Mouse (Mus musculus): ENCODE results near the gene Farp2.
"Not testable (repeated sequence)": the region's sequence is repeated elsewhere in the genome, so short reads cannot be mapped to it uniquely, and the experiment has no call there.

Farp2 gene

DNA sequence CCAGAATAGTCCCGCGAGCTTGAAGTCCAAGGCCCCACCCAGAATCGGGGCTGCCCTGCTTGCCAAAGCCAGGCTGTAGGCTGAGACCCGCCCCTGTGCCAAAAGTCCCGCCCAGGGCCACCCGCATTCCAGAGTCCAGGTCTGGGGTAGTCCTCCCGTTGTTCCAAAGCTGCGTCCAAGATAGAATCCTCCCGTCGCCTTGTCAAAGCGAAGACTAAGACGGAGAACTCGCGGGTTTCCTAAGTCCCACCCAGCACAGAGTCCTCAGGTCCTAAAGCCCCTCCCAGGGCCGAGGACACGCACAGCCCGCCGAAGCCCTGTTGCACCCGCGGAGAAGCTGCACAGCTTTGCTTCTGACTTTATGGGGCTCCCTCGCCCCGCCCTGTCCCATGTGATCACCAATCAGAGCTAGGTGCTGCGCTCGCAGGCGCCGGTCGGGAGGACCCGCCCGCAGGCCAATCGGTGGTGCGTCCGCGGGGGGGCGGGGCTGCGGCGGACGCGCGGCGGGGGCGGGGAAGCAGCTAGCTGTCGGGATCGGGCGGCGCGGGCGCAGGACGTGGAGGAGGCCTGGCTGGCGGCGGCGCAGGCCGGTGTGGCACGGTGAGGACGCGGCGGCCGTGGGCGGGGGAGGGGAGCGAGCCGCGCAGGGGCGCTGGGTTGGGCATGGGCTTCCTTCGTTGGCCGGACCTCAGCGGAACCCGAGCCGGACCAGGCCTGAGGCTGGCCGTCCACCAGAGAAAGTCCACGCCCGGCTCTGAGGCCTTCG is at the start of gene Farp2:
TSS of gene Farp2 (plus strand) at position 495 of the 766 bp plus-strand sequence.
- DNase-seq (ENCODE audit: low spot score in 2 of 2), result peak; percentile 84 to 91

- DNase-seq (ENCODE audit: low spot score in 2 of 2), result no peak
Observed at GRCm38 (mm10) chr1:93465066-93465465, 46.8 kb upstream of the Farp2 start.

DNA sequence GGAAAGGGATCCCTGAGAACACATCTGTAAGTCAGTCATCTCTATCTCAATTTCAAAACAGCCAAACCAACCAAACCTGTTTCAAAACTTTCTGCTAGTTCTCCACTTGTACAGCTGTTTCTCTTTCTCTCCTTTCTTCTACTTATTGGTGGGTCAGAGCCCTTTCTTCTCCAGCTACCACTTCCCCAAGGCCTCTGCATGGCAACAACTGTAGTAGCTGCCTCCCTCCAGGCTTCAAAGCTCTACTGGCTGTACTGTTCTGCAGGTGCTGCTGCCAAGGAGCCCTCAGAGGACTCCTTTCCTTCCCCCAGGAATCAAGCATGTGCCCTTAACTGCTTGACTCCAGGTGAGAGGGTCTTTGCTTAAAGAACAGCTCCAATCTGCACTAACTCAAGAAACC is 46.1 kb upstream of the Farp2 start:
- no peak for DNase-seq (ENCODE audit: low spot score in 2 of 2)

- DNase-seq (ENCODE audit: low spot score in 2 of 2), result no peak
Observed at GRCm38 (mm10) chr1:93468626-93469025, 43.3 kb upstream of the Farp2 start.

DNA sequence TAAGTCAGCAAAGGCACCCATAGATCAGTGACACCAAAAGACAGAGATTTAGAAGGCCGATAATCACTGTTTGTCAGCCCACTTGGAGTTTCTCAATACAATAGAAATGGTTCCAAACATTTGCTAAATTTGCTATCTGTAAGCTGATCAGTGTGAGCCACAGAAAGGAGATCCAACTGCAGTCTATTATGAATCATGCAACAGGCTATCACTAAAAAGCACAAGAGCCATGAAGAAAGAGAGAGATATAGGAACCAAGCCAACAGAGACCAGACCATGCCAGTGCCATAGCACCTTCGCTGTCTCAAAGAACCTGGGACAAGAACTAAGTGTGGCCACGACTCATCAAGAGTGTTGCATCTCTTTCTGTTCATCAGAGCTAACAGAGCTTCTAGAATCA is 36.2 kb upstream of the Farp2 start:
- DNase-seq (ENCODE audit: low spot score in 2 of 2), result no peak

- peak; percentile 98 to 99 for DNase-seq (ENCODE audit: low spot score in 2 of 2)
Observed at GRCm38 (mm10) chr1:93477758-93478585, 33.9 kb upstream of the Farp2 start.

DNA sequence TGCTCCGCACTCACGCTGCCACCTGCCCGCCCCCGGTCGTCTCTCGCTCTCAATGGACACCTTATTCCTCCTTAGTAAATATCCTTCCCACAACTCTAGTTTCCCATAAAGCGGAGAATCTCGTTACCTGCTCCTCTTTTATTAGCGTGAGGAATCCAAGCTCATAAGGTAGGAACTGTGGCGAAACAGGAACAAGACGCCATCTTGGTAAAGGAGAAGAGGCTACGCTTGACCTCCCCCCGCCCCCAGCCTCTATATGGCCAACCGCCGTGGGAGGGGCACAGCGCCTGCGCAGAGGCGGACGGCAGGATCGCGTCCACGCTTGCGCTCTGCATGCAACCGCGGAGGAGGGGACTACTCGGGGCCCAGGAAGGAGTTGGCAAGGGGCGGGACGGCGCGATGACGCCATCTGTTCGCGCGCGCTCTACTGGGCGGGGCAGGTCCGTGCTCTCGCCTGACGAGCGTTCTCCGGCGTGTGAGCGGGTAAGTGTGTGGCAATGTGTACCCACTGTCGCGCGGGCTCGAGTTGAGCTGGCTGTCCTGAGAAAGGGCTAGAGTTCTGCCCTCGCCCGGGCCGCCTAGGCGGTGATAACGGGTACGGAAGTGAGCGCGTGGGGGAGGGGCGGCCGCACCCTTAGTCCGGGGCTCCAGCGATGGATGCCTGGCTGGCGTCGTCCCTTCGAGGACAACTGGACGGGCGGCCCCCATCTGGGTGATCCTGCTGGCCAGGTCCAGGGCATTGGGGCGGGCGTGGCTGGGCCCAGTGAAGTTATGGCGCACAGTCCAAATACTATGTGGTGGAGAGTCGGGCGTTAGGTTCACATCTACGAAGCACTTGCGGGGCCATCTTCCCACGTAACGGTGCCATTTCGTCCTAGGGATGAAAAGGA is 33.0 kb upstream of the Farp2 start, which contains the start of gene Hdlbp:
TSS of gene Hdlbp (minus strand) at position 230 of the 890 bp plus-strand sequence.
- peak; percentile 98 to 99 for DNase-seq (ENCODE audit: low spot score in 2 of 2)

DNA sequence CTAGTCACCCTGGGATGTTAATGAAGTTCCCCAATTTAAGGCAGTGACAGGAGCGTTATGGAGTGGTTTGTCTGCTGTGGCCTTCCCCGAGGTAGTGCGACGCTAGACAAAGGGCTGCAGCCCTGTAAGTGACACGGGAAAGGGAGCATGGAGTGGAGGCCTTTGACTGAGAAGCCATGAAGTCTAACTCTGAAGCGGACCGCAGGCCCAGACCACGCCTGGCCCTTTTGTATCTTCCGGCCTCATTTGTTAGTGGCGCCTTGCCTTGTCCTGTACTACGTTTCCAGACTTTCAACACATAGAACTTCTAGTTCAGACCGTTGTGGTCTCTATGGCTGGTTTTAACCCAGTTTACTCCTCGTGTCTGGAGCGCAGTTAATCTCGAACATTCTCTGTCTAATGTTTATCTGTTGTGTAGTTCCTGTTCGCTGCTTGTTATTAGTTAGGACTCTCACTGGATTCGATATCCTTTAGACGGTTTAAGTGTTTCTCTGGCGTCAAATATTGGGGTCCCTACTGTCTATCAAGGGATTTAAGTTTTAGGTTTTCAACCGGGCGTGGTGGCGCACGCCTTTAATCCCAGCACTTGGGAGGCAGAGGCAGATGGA is 32.3 kb upstream of the Farp2 start:
- peak; percentile 14 to 19 for DNase-seq (ENCODE audit: low spot score in 2 of 2)

DNA sequence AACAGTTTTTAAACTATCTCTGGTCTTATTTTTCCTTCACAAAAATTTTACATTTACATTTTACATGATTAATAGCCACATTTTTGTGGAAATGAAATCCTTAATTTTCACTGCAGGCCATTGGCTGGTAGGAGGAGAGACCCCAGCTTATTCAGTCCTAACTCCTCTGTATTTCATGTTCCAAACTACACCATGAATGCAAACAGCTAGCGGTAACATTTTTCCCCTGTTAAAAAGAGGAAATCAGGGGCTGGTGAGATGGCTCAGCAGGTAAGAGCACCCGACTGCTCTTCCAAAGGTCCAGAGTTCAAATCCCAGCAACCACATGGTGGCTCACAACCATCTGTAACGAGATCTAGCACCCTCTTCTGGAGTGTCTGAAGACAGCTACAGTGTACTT is 25.6 kb upstream of the Farp2 start:
- not testable (repeated sequence) for DNase-seq (ENCODE audit: low spot score in 2 of 2)

- DNase-seq (ENCODE audit: low spot score in 2 of 2), result no peak
Observed at GRCm38 (mm10) chr1:93495312-93495711, 16.6 kb upstream of the Farp2 start.

GRCm38 (mm10) chr1:93506944-93507676 is 4.8 kb upstream of the Farp2 start:
- peak in 1 of 2 experiments; percentile 15 for DNase-seq (ENCODE audit: low spot score in 2 of 2)

- not testable (repeated sequence) for DNase-seq (ENCODE audit: low spot score in 2 of 2)
Observed at GRCm38 (mm10) chr1:93508576-93508975, 3.3 kb upstream of the Farp2 start.

DNA sequence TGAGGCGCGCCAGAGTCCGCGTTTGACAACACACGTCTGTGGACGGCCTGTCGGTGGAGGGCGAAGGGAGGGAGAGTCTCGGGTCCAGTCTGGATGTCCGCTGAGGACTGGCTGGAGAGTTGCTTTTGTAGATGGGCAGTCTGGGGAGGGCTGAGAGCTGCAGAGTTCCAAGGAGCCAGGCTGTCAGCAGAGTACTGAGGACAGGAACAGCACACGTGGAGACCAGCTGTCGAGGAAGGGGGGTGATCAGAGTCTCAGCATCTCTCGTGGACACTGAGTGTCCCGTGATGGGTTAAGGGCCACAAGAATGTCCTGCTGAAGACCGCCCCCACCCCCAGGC is 442 bp downstream of the Farp2 start:
- DNase-seq (ENCODE audit: low spot score in 2 of 2), result no peak

DNA sequence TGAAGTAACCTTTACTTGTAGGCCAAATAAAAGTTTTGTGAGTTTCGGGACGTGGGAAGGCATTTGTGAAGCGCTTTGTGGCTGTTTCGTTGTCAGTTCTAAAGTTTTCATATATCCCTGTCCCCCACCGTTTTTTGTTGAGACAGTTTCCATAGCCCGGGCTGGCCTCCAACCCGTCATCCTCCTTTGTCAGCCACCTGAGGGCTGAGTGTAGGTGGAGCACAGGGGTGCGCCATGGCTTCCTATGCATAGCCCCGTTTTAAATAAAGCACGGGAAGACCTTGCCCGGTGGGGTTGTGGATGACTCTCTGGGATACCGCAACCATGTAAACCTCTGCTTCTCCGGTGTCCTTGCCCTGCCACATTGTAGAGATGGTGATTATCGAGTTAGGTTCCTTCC is 1.3 kb downstream of the Farp2 start:
- DNase-seq (ENCODE audit: low spot score in 2 of 2), result no peak

- no peak for DNase-seq (ENCODE audit: low spot score in 2 of 2)
Observed at GRCm38 (mm10) chr1:93521491-93521890, 9.6 kb downstream of the Farp2 start.

DNA sequence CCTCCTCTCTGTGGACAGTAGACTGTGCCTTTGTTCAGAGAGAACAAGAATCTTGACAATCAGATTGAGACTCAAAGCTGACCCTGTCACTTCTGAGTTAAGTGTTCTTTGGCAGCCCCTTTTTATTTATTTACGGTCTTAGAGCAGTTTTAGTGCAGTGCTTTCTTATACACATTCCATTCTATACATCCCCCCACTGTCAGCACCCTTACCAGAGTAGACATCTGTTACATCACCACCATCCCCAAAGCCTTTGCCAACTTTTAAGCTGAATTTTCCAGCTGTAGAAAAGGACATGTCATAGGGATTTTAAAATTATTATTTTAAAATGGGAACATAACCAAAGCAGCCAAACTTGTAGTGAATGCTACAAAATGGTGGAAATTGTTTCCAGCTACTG is 10.4 kb downstream of the Farp2 start:
- no peak for DNase-seq (ENCODE audit: low spot score in 2 of 2)

DNA sequence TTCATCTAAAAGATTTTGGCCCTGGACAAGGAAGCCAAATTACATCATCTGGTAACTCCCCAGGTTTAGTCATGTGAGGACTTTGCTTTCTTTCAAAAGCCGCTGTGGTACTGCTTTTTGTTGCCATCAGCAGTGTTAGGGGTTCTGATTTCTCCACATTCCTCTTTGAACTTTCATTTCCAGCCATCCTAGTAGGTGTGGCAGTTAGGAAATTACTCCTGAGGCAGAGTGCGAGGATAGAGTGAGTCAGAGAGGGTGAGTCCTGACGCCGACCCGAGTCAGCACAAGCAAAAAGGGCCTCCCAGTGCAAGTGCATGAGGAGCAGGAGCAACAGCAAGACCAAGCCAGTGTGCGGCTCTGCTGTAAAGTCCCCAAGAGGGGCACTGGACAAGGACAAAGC is 17.9 kb downstream of the Farp2 start:
- DNase-seq (ENCODE audit: low spot score in 2 of 2), result no peak

GRCm38 (mm10) chr1:93537227-93537626 is 25.3 kb downstream of the Farp2 start:
- no peak for DNase-seq (ENCODE audit: low spot score in 2 of 2)

- DNase-seq (ENCODE audit: low spot score in 2 of 2), result no peak
Observed at GRCm38 (mm10) chr1:93543196-93543595, 31.3 kb downstream of the Farp2 start.

- no peak for DNase-seq (ENCODE audit: low spot score in 2 of 2)
Observed at GRCm38 (mm10) chr1:93547286-93547685, 35.4 kb downstream of the Farp2 start.

DNA sequence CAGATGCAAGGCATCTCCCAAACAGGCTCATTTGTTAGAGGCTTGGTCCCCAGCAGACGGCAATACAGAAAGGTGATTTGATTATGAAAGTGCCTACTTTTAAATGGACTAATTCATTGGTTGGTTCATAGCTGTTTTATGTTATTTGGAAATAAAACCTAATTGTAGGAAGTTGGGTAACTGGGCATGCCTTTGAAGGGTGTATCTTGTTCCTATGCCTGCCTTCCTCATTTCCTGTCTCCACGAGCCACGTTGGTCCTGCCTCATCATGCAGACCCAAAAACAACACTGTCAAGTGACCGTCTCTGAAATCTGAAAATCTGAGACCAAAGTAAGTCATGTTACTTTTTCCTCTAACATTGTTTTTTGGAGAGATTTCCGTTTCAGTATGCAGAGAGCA is 39.5 kb downstream of the Farp2 start:
- no peak for DNase-seq (ENCODE audit: low spot score in 2 of 2)

Measured in right cerebral cortex, adult 2 months (tissue).